ENCODE assay signal across 16 mouse cellular contexts in the genomic region with DNA sequence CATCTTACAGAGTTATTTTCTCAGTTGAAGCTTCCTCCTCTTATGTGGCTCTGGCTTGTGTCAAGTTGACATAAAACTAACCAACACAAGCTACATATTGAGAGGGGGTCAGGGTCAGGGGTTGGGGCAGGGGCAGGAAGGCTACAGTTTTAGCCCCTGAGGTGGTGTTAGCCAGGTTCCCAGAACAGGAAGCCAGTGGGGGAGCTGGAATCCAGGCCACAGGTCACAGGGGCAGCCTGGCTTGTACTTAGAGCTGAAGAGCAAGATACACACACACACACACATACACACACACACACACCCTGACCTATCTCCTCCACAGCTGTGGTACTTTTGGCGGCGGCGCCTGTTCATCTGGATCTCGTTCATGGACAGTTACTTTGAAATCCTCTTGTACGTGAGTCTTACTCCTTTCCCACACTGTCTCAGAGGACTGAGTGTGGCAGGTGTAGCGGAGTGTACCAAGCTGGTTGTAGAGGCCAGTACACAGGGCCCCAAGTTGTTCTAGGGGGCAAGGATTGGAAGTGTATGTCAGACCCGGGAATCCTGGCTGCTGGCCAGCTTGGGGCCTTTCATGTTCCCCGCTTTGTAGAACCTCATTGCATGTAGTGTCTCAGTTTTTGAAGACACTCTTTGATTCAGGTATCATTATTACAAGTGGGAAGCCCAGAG. TPM values are rescaled to one million over a fixed set of nuclear protein-coding genes. Genes with fewer than 3 reads are reported as not detected.
DNase-seq lines count a peak whose midpoint lies in the region; ATAC-seq and TF ChIP-seq lines count a peak whose summit lies in the region.
"Had no signal": no experiment of that assay in that cellular context is flagged by ENCODE, and none has a peak within 500 bp of the region (broad histone marks: within the 10 kb centered on the region; RNA-seq: fewer than 3 reads in every experiment).

No protein-coding gene starts in this region.

- H3K27me3 ChIP-seq in intestine, embryonic 15.5 days (replicated peaks): no peaks in the 10 kb centered on the region
- no peaks in the 10 kb centered on the region for H3K27me3 ChIP-seq in liver, postnatal 0 days (ENCODE audit: insufficient read depth, low read length)
- H3K27me3 ChIP-seq: embryonic facial prominence, embryonic 13.5 days; forebrain, embryonic 12.5 days; kidney, embryonic 15.5 days had no signal

- H3K4me2 ChIP-seq in intestine, embryonic 15.5 days (replicated peaks): no peak overlapping the region
- H3K4me2 ChIP-seq in liver, postnatal 0 days (ENCODE audit: low read depth, low read length): no peak overlapping the region
- H3K4me2 ChIP-seq: embryonic facial prominence, embryonic 13.5 days; forebrain, embryonic 12.5 days; kidney, embryonic 15.5 days had no signal

- no peak for TF ChIP-seq EP300 in liver, postnatal 0 days (IDR thresholded peaks at IDR 0.05; ENCODE audit: low read depth)

- peaks cover 5% of the 10 kb centered on the region for H3K4me1 ChIP-seq in intestine, embryonic 15.5 days (replicated peaks)
- peaks cover 5% of the 10 kb centered on the region for H3K4me1 ChIP-seq in liver, postnatal 0 days (ENCODE audit: insufficient read depth)
- H3K4me1 ChIP-seq: forebrain, embryonic 12.5 days had no signal

- no peak overlapping the region for H3K9ac ChIP-seq in intestine, embryonic 15.5 days
- H3K9ac ChIP-seq in liver, postnatal 0 days (replicated peaks): no peak overlapping the region
- H3K9ac ChIP-seq: forebrain, embryonic 12.5 days; kidney, embryonic 15.5 days had no signal

- H3K27ac ChIP-seq in intestine, embryonic 15.5 days: no peak overlapping the region
- H3K27ac ChIP-seq in liver, postnatal 0 days (ENCODE audit: low read depth): peak overlapping the region; percentile 39; the same call in 1 of the 2 replicates
- no peak overlapping the region for H3K27ac ChIP-seq in layer of hippocampus, adult 2 months
- H3K27ac ChIP-seq: embryonic facial prominence, embryonic 13.5 days; forebrain, embryonic 12.5 days; hindbrain, embryonic 10.5 days; kidney, embryonic 15.5 days had no signal

- no peaks in the 10 kb centered on the region for H3K36me3 ChIP-seq in intestine, embryonic 15.5 days
- H3K36me3 ChIP-seq in liver, postnatal 0 days (replicated peaks; ENCODE audit: insufficient read depth, low read length): peaks cover 6% of the 10 kb centered on the region
- H3K36me3 ChIP-seq: embryonic facial prominence, embryonic 13.5 days; kidney, embryonic 15.5 days had no signal

- no peak overlapping the region for H3K4me3 ChIP-seq in intestine, embryonic 15.5 days (replicated peaks)
- no peak overlapping the region for H3K4me3 ChIP-seq in liver, postnatal 0 days (ENCODE audit: low read depth, low read length)
- H3K4me3 ChIP-seq in layer of hippocampus, adult 2 months: no peak overlapping the region
- H3K4me3 ChIP-seq: embryonic facial prominence, embryonic 13.5 days; forebrain, embryonic 12.5 days; hindbrain, embryonic 10.5 days; kidney, embryonic 15.5 days had no signal

- TF ChIP-seq CTCF in liver, postnatal 0 days (IDR thresholded peaks at IDR 0.05; ENCODE audit: low read depth): no peak
- TF ChIP-seq CTCF in layer of hippocampus, adult 2 months (conservative IDR thresholded peaks at IDR 0.05): no peak

- peak; percentile 39; the same call in 1 of the 2 replicates for ATAC-seq in intestine, embryonic 15.5 days
- peak; percentile 94 for ATAC-seq in liver, postnatal 0 days
- ATAC-seq: Patski had no signal

- DNase-seq in kidney, adult 9 months: peak; percentile 60
- no peak for DNase-seq in kidney, adult 18-20 months
- peak; percentile 30 for DNase-seq in embryo, embryonic 11 days
- peak; percentile 72 for DNase-seq in liver, postnatal 0 days
- no peak for DNase-seq in layer of hippocampus, adult 2 months (ENCODE audit: low spot score in 2 of 2)
- no peak for DNase-seq in urinary bladder, postnatal 36 days (ENCODE audit: low spot score in 2 of 2)
- DNase-seq: cerebellum, adult 9-10 months; layer of hippocampus, adult 9-11 months; right cerebral cortex, postnatal 25 days; thymus, postnatal 25 days had no signal

- H3K9me3 ChIP-seq in intestine, embryonic 15.5 days: no peaks in the 10 kb centered on the region
- no peaks in the 10 kb centered on the region for H3K9me3 ChIP-seq in liver, postnatal 0 days (ENCODE audit: low read length)
- H3K9me3 ChIP-seq: embryonic facial prominence, embryonic 13.5 days; forebrain, embryonic 12.5 days; hindbrain, embryonic 10.5 days; kidney, embryonic 15.5 days had no signal

- 44% methylated on average over 8 of the region's 8 CpGs for WGBS in intestine, embryonic 15.5 days
- WGBS in liver, postnatal 0 days (ENCODE audit: insufficient replicate concordance): 65% methylated on average over 8 of the region's 8 CpGs

RNA-seq across cellular contexts. Expression of a gene that starts 17.8 kb away (rescaled TPM):
- 10.0 and 10.7 TPM in 2 replicates for polyA plus RNA-seq in intestine, embryonic 15.5 days (2015; fragmentation: Nextera tagmentation; extraction: Ambion mirVana)
- 4.7 and 5.4 TPM in 2 replicates for polyA plus RNA-seq in liver, postnatal 0 days (2015; fragmentation: Nextera tagmentation; extraction: Ambion mirVana)
- total RNA-seq in layer of hippocampus, adult 2 months (2021): 10 to 100 TPM; 12.8 to 14.0 TPM

RNA-seq across cellular contexts. Expression of a gene that starts 41.1 kb away (rescaled TPM):
- polyA plus RNA-seq in intestine, embryonic 15.5 days (2015; fragmentation: Nextera tagmentation; extraction: Ambion mirVana): 2,561 and 2,687 TPM in 2 replicates
- 1,161 and 1,214 TPM in 2 replicates for polyA plus RNA-seq in liver, postnatal 0 days (2015; fragmentation: Nextera tagmentation; extraction: Ambion mirVana)
- total RNA-seq in layer of hippocampus, adult 2 months (2021): 1,000 to 10,000 TPM; 1,708 to 1,866 TPM

RNA-seq across cellular contexts. Expression of a gene that starts 53.0 kb away (rescaled TPM):
- 35.6 and 44.9 TPM in 2 replicates for polyA plus RNA-seq in intestine, embryonic 15.5 days (2015; fragmentation: Nextera tagmentation; extraction: Ambion mirVana)
- polyA plus RNA-seq in liver, postnatal 0 days (2015; fragmentation: Nextera tagmentation; extraction: Ambion mirVana): 9.8 and 14.0 TPM in 2 replicates
- total RNA-seq in layer of hippocampus, adult 2 months (2021): 10 to 100 TPM; 36.3 to 43.2 TPM

RNA-seq across cellular contexts. Expression of a gene that starts 56.3 kb away (rescaled TPM):
- 17.3 and 20.9 TPM in 2 replicates for polyA plus RNA-seq in intestine, embryonic 15.5 days (2015; fragmentation: Nextera tagmentation; extraction: Ambion mirVana)
- 1.1 and 1.3 TPM in 2 replicates for polyA plus RNA-seq in liver, postnatal 0 days (2015; fragmentation: Nextera tagmentation; extraction: Ambion mirVana)
- 1 to 10 TPM; 7.3 to 7.6 TPM for total RNA-seq in layer of hippocampus, adult 2 months (2021)

RNA-seq across cellular contexts. Expression of a gene that starts 56.4 kb away (rescaled TPM):
- polyA plus RNA-seq in intestine, embryonic 15.5 days (2015; fragmentation: Nextera tagmentation; extraction: Ambion mirVana): 71.8 and 72.4 TPM in 2 replicates
- 7.8 and 9.6 TPM in 2 replicates for polyA plus RNA-seq in liver, postnatal 0 days (2015; fragmentation: Nextera tagmentation; extraction: Ambion mirVana)
- total RNA-seq in layer of hippocampus, adult 2 months (2021): 10 to 100 TPM; 15.8 to 16.5 TPM

Comparison
In these comparisons a context has a peak if more than half of its experiments do, and no peak if none do; other contexts are left out.
1. DNase-seq: peak in kidney, adult 9 months (single experiment), embryo, embryonic 11 days (single experiment) and liver, postnatal 0 days (single experiment); none in kidney, adult 18-20 months (single experiment), layer of hippocampus, adult 2 months (0 of 2) and urinary bladder, postnatal 36 days (0 of 2).